Mouse (Mus musculus): Measurements from ENCODE around the gene Car10. TPM values are rescaled to one million over a fixed set of nuclear protein-coding genes. Genes with fewer than 3 reads are reported as not detected.
"Not testable (repeated sequence)": the region's sequence is repeated elsewhere in the genome, so short reads cannot be mapped to it uniquely, and the experiment has no call there.

Car10 gene
- polyA plus RNA-seq, 1 experiment = 0.55 TPM

- TF ChIP-seq CTCF (IDR thresholded peaks at IDR 0.05; ENCODE audit: control insufficient read depth, insufficient read depth, low read length) = no peak
- TF ChIP-seq POLR2A (IDR thresholded peaks at IDR 0.05; ENCODE audit: borderline replicate concordance, control insufficient read depth, low read depth, low read length) = no peak
- Histone ChIP-seq H3K4me1 (ENCODE audit: control insufficient read depth, insufficient read depth, low read length) (no peaks in the 10 kb centered on the region), H3K4me3 (replicated peaks; ENCODE audit: control insufficient read depth, low read depth, low read length) (no peak overlapping the region), H3K27ac (ENCODE audit: control insufficient read depth, insufficient read depth, low read depth, low read length, poor library complexity) (no peak overlapping the region)
- 82% methylated on average over 5 of the region's 5 CpGs for WGBS
These were observed 269.9 kb downstream of the Car10 start for GRCm38 (mm10) chr11:93367740-93368139.

GRCm38 (mm10) chr11:93373697-93374354 is 276.0 kb downstream of the Car10 start:
- Histone ChIP-seq H3K4me3 (replicated peaks; ENCODE audit: control insufficient read depth, low read depth, low read length) (no peak overlapping the region), H3K4me1 (ENCODE audit: control insufficient read depth, insufficient read depth, low read length) (no peaks in the 10 kb centered on the region), H3K27ac (ENCODE audit: control insufficient read depth, insufficient read depth, low read depth, low read length, poor library complexity) (no peak overlapping the region)
- 68% methylated on average over 4 of the region's 4 CpGs for WGBS
- no peak for TF ChIP-seq CTCF (IDR thresholded peaks at IDR 0.05; ENCODE audit: control insufficient read depth, insufficient read depth, low read length)
- TF ChIP-seq POLR2A (IDR thresholded peaks at IDR 0.05; ENCODE audit: borderline replicate concordance, control insufficient read depth, low read depth, low read length) = no peak

GRCm38 (mm10) chr11:93391159-93391558 is 293.3 kb downstream of the Car10 start:
- no peak for TF ChIP-seq CTCF (IDR thresholded peaks at IDR 0.05; ENCODE audit: control insufficient read depth, insufficient read depth, low read length)
- no peak for TF ChIP-seq POLR2A (IDR thresholded peaks at IDR 0.05; ENCODE audit: borderline replicate concordance, control insufficient read depth, low read depth, low read length)
- H3K27ac ChIP-seq (ENCODE audit: control insufficient read depth, insufficient read depth, low read depth, low read length, poor library complexity) = no peak overlapping the region
- no peaks in the 10 kb centered on the region for H3K4me1 ChIP-seq (ENCODE audit: control insufficient read depth, insufficient read depth, low read length)
- H3K4me3 ChIP-seq (replicated peaks; ENCODE audit: control insufficient read depth, low read depth, low read length) = no peak overlapping the region
- WGBS = 69% methylated on average over 4 of the region's 4 CpGs

GRCm38 (mm10) chr11:93393371-93393770 is 295.5 kb downstream of the Car10 start:
- H3K4me1 ChIP-seq (ENCODE audit: control insufficient read depth, insufficient read depth, low read length); H3K4me3 ChIP-seq (replicated peaks; ENCODE audit: control insufficient read depth, low read depth, low read length); H3K27ac ChIP-seq (ENCODE audit: control insufficient read depth, insufficient read depth, low read depth, low read length, poor library complexity): not testable (repeated sequence)

GRCm38 (mm10) chr11:93396356-93396755 is 298.5 kb downstream of the Car10 start:
- TF ChIP-seq POLR2A (IDR thresholded peaks at IDR 0.05; ENCODE audit: borderline replicate concordance, control insufficient read depth, low read depth, low read length) (no peak), CTCF (IDR thresholded peaks at IDR 0.05; ENCODE audit: control insufficient read depth, insufficient read depth, low read length) (no peak)
- H3K4me1 ChIP-seq (ENCODE audit: control insufficient read depth, insufficient read depth, low read length) = no peaks in the 10 kb centered on the region; the same call in 1 of the 2 replicates
- 93% methylated on average over 2 of the region's 2 CpGs for WGBS
- no peak overlapping the region for H3K27ac ChIP-seq (ENCODE audit: control insufficient read depth, insufficient read depth, low read depth, low read length, poor library complexity)
- H3K4me3 ChIP-seq (replicated peaks; ENCODE audit: control insufficient read depth, low read depth, low read length) = no peak overlapping the region

- not testable (repeated sequence) for H3K4me1 ChIP-seq (ENCODE audit: control insufficient read depth, insufficient read depth, low read length); H3K4me3 ChIP-seq (replicated peaks; ENCODE audit: control insufficient read depth, low read depth, low read length); H3K27ac ChIP-seq (ENCODE audit: control insufficient read depth, insufficient read depth, low read depth, low read length, poor library complexity)
- 74% methylated on average over 1 of the region's 1 CpGs for WGBS
These were observed 303.3 kb downstream of the Car10 start for GRCm38 (mm10) chr11:93401167-93401566.

GRCm38 (mm10) chr11:93407981-93408380 is 310.2 kb downstream of the Car10 start:
- H3K4me1 ChIP-seq (ENCODE audit: control insufficient read depth, insufficient read depth, low read length) = no peaks in the 10 kb centered on the region
- H3K4me3 ChIP-seq (replicated peaks; ENCODE audit: control insufficient read depth, low read depth, low read length) = no peak overlapping the region
- no peak for TF ChIP-seq POLR2A (IDR thresholded peaks at IDR 0.05; ENCODE audit: borderline replicate concordance, control insufficient read depth, low read depth, low read length)
- no peak for TF ChIP-seq CTCF (IDR thresholded peaks at IDR 0.05; ENCODE audit: control insufficient read depth, insufficient read depth, low read length)
- no peak overlapping the region for H3K27ac ChIP-seq (ENCODE audit: control insufficient read depth, insufficient read depth, low read depth, low read length, poor library complexity)
- WGBS = 71% methylated on average over 5 of the region's 5 CpGs

GRCm38 (mm10) chr11:93431482-93431881 is 333.7 kb downstream of the Car10 start:
- Histone ChIP-seq H3K27ac (ENCODE audit: control insufficient read depth, insufficient read depth, low read depth, low read length, poor library complexity) (no peak overlapping the region), H3K4me3 (replicated peaks; ENCODE audit: control insufficient read depth, low read depth, low read length) (no peak overlapping the region), H3K4me1 (ENCODE audit: control insufficient read depth, insufficient read depth, low read length) (no peaks in the 10 kb centered on the region)
- TF ChIP-seq CTCF (IDR thresholded peaks at IDR 0.05; ENCODE audit: control insufficient read depth, insufficient read depth, low read length) = no peak
- no peak for TF ChIP-seq POLR2A (IDR thresholded peaks at IDR 0.05; ENCODE audit: borderline replicate concordance, control insufficient read depth, low read depth, low read length)
- 66% methylated on average over 5 of the region's 5 CpGs for WGBS

All from bone marrow, adult 2 months (tissue).